Mouse (Mus musculus): ENCODE measurements around the gene Atp13a3. TPM values are rescaled to one million over a fixed set of nuclear protein-coding genes. Genes with fewer than 3 reads are reported as not detected.

The Atp13a3 gene
- polyA plus RNA-seq, 1 experiment, result 25.4 TPM

- no peak for TF ChIP-seq CTCF (conservative IDR thresholded peaks at IDR 0.05; ENCODE audit: insufficient read depth, insufficient read length, low read depth, low read length)
- no peak overlapping the region for H3K27ac ChIP-seq (ENCODE audit: insufficient read depth, low read depth, low read length)
- H3K27me3 ChIP-seq (replicated peaks; ENCODE audit: control insufficient read depth, insufficient read depth, low read length), result no peaks in the 10 kb centered on the region
- no peaks in the 10 kb centered on the region for H3K36me3 ChIP-seq (ENCODE audit: control insufficient read depth, insufficient read depth, low read length)
- H3K4me3 ChIP-seq (ENCODE audit: insufficient read depth, low read depth, low read length), result no peak overlapping the region
- WGBS, result 90% methylated on average over 2 of the region's 2 CpGs
- no peak for DNase-seq
- no peaks in the 10 kb centered on the region for H3K4me1 ChIP-seq (ENCODE audit: control insufficient read depth, insufficient read depth, low read length)
Measured at GRCm38 (mm10) chr16:30432111-30432510, 26.3 kb upstream of the Atp13a3 start.

GRCm38 (mm10) chr16:30430512-30431088 lies 24.8 kb upstream of the Atp13a3 start:
- H3K36me3 ChIP-seq (ENCODE audit: control insufficient read depth, insufficient read depth, low read length), result no peaks in the 10 kb centered on the region
- no peak overlapping the region for H3K4me3 ChIP-seq (ENCODE audit: insufficient read depth, low read depth, low read length)
- WGBS, result 99% methylated on average over 2 of the region's 2 CpGs
- no peaks in the 10 kb centered on the region for H3K4me1 ChIP-seq (ENCODE audit: control insufficient read depth, insufficient read depth, low read length)
- H3K27me3 ChIP-seq (replicated peaks; ENCODE audit: control insufficient read depth, insufficient read depth, low read length), result no peaks in the 10 kb centered on the region
- TF ChIP-seq POLR2A (IDR thresholded peaks at IDR 0.05; ENCODE audit: low read depth, low read length) (no peak), CTCF (conservative IDR thresholded peaks at IDR 0.05; ENCODE audit: insufficient read depth, insufficient read length, low read depth, low read length) (no peak)
- no peak for DNase-seq
- no peak overlapping the region for H3K27ac ChIP-seq (ENCODE audit: insufficient read depth, low read depth, low read length)

- Histone ChIP-seq H3K36me3 (ENCODE audit: control insufficient read depth, insufficient read depth, low read length) (no peaks in the 10 kb centered on the region), H3K27ac (ENCODE audit: insufficient read depth, low read depth, low read length) (no peak overlapping the region), H3K4me3 (ENCODE audit: insufficient read depth, low read depth, low read length) (no peak overlapping the region), H3K27me3 (replicated peaks; ENCODE audit: control insufficient read depth, insufficient read depth, low read length) (no peaks in the 10 kb centered on the region), H3K4me1 (ENCODE audit: control insufficient read depth, insufficient read depth, low read length) (no peaks in the 10 kb centered on the region)
- WGBS, result 64% methylated on average over 4 of the region's 4 CpGs
- DNase-seq, result no peak
- TF ChIP-seq CTCF (conservative IDR thresholded peaks at IDR 0.05; ENCODE audit: insufficient read depth, insufficient read length, low read depth, low read length) (no peak), POLR2A (IDR thresholded peaks at IDR 0.05; ENCODE audit: low read depth, low read length) (no peak)
Measured at GRCm38 (mm10) chr16:30428753-30429260, 23.0 kb upstream of the Atp13a3 start.

DNA sequence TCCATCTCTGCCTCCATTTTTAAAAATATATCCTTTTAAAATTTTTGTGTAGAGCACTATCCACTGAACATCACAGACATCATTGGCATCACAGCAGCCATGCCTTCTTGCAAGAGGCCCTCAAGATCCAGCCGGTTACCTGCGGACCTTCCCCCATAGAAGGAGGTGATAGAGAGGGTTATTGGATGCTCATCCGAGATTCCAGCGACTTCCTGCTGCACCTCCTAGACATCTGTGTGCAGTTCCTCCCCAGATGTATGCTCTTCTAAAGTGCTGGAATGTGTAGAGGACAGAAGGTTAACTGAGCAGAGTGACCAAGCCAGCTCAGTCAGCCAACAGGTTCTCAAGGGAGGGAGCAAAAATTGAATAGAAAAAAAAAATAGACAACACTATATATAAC lies 21.7 kb upstream of the Atp13a3 start:
- 71% methylated on average over 4 of the region's 4 CpGs for WGBS
- Histone ChIP-seq H3K36me3 (ENCODE audit: control insufficient read depth, insufficient read depth, low read length) (no peaks in the 10 kb centered on the region), H3K27me3 (replicated peaks; ENCODE audit: control insufficient read depth, insufficient read depth, low read length) (no peaks in the 10 kb centered on the region), H3K4me3 (ENCODE audit: insufficient read depth, low read depth, low read length) (no peak overlapping the region), H3K4me1 (ENCODE audit: control insufficient read depth, insufficient read depth, low read length) (no peaks in the 10 kb centered on the region), H3K27ac (ENCODE audit: insufficient read depth, low read depth, low read length) (no peak overlapping the region)
- peak; percentile 23 for DNase-seq
- TF ChIP-seq CTCF (conservative IDR thresholded peaks at IDR 0.05; ENCODE audit: insufficient read depth, insufficient read length, low read depth, low read length) (no peak), POLR2A (IDR thresholded peaks at IDR 0.05; ENCODE audit: low read depth, low read length) (no peak)

- no peaks in the 10 kb centered on the region for H3K4me1 ChIP-seq (ENCODE audit: control insufficient read depth, insufficient read depth, low read length)
- H3K27me3 ChIP-seq (replicated peaks; ENCODE audit: control insufficient read depth, insufficient read depth, low read length), result no peaks in the 10 kb centered on the region
- no peaks in the 10 kb centered on the region for H3K36me3 ChIP-seq (ENCODE audit: control insufficient read depth, insufficient read depth, low read length)
- no peak overlapping the region for H3K4me3 ChIP-seq (ENCODE audit: insufficient read depth, low read depth, low read length)
- no peak for TF ChIP-seq CTCF (conservative IDR thresholded peaks at IDR 0.05; ENCODE audit: insufficient read depth, insufficient read length, low read depth, low read length)
- no peak for TF ChIP-seq POLR2A (IDR thresholded peaks at IDR 0.05; ENCODE audit: low read depth, low read length)
- H3K27ac ChIP-seq (ENCODE audit: insufficient read depth, low read depth, low read length), result no peak overlapping the region
- DNase-seq, result no peak
- 79% methylated on average over 5 of the region's 5 CpGs for WGBS
Measured at GRCm38 (mm10) chr16:30427003-30427402, 21.2 kb upstream of the Atp13a3 start.

DNA sequence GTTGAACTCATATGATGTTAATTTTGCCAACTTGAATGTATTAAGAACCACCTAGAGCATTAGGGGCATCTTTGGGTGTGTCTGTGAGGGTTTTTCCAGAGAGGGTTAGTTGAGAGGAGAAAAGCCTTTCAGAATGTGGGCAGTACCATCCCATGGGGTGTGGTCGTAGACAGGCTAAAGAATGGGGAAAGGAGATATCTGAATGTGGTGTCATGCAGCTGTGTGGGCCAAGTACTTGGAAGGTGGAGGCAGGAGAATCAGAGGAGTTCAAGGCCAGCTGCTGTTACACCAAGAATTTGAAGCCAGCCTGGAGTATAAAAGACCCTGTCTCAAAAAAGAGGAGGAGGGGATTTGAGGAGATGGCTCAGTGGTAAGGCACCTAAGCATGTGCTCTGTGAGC lies 20.2 kb upstream of the Atp13a3 start:
- Histone ChIP-seq H3K27me3 (replicated peaks; ENCODE audit: control insufficient read depth, insufficient read depth, low read length) (no peaks in the 10 kb centered on the region), H3K36me3 (ENCODE audit: control insufficient read depth, insufficient read depth, low read length) (no peaks in the 10 kb centered on the region), H3K27ac (ENCODE audit: insufficient read depth, low read depth, low read length) (no peak overlapping the region), H3K4me3 (ENCODE audit: insufficient read depth, low read depth, low read length) (no peak overlapping the region), H3K4me1 (ENCODE audit: control insufficient read depth, insufficient read depth, low read length) (no peaks in the 10 kb centered on the region)
- TF ChIP-seq CTCF (conservative IDR thresholded peaks at IDR 0.05; ENCODE audit: insufficient read depth, insufficient read length, low read depth, low read length), result no peak
- TF ChIP-seq POLR2A (IDR thresholded peaks at IDR 0.05; ENCODE audit: low read depth, low read length), result no peak
- 87% methylated on average over 1 of the region's 1 CpGs for WGBS
- DNase-seq, result no peak

DNA sequence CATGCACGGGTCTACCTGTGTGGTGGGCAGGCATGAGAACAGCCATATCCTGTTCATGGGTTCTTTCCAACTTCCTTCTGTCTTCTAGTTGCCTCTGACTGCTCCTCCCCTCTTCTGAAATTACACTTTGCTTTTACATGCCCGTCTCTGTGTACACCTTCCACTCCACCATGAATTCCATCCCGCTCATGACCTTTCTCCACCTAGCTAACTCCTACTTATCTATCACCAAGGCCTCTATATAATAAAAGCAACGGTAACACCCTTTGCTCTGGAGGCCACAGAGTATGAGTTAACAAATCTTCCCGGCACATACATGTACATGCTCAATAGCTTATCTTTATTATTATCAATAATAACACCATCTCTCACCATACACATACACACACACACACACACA lies 18.3 kb upstream of the Atp13a3 start:
- WGBS, result 76% methylated on average over 5 of the region's 5 CpGs
- DNase-seq, result no peak
- H3K27ac ChIP-seq (ENCODE audit: insufficient read depth, low read depth, low read length), result no peak overlapping the region
- no peak overlapping the region for H3K4me3 ChIP-seq (ENCODE audit: insufficient read depth, low read depth, low read length)
- H3K4me1 ChIP-seq (ENCODE audit: control insufficient read depth, insufficient read depth, low read length), result no peaks in the 10 kb centered on the region
- TF ChIP-seq POLR2A (IDR thresholded peaks at IDR 0.05; ENCODE audit: low read depth, low read length) (no peak), CTCF (conservative IDR thresholded peaks at IDR 0.05; ENCODE audit: insufficient read depth, insufficient read length, low read depth, low read length) (no peak)
- H3K36me3 ChIP-seq (ENCODE audit: control insufficient read depth, insufficient read depth, low read length), result no peaks in the 10 kb centered on the region
- H3K27me3 ChIP-seq (replicated peaks; ENCODE audit: control insufficient read depth, insufficient read depth, low read length), result no peaks in the 10 kb centered on the region

All from kidney, adult 2 months (tissue).